Mouse (Mus musculus): ENCODE results near the gene Sncg.
"Not testable (repeated sequence)": the region's sequence is repeated elsewhere in the genome, so short reads cannot be mapped to it uniquely, and the experiment has no call there.

Sncg gene

DNA sequence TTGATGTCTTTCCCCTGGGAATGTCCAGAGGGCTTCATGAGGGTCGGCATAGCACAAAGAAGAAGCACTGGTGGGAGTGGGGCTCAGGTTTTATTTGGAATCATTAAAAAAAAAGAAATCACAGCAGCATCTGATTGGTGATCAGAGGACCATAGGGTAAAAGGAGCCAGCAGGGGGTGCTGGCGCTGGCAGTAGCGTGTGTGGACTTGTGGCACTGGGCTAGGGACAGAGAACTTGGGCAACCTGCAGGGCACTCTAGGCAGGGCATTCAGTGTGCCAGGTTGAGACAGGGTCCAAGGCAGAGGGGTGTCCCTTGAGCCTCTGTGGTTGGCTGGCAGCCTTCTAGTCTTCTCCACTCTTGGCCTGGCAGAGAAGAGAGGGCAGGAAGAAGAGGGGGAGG is 4.4 kb downstream of the Sncg start:
- DNase-seq = no peak

DNA sequence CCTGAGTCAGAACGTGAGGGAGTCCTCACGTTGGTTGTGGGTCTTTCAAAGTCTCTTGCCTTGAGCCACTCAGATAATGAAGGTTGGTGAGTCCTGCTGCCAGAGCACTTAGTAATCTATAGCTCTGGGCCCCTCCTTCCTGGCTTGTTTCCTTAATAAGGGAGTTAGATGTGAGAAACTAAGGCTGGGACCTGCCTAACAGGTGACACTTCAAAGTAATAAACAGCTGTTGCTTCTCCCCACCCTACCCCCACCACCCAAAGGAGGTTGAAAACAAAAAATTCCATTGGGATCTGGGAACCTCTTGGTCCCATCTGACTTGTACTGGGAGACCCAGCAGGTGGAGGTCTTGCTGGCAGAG is 9.5 kb downstream of the Sncg start:
- DNase-seq = no peak

DNA sequence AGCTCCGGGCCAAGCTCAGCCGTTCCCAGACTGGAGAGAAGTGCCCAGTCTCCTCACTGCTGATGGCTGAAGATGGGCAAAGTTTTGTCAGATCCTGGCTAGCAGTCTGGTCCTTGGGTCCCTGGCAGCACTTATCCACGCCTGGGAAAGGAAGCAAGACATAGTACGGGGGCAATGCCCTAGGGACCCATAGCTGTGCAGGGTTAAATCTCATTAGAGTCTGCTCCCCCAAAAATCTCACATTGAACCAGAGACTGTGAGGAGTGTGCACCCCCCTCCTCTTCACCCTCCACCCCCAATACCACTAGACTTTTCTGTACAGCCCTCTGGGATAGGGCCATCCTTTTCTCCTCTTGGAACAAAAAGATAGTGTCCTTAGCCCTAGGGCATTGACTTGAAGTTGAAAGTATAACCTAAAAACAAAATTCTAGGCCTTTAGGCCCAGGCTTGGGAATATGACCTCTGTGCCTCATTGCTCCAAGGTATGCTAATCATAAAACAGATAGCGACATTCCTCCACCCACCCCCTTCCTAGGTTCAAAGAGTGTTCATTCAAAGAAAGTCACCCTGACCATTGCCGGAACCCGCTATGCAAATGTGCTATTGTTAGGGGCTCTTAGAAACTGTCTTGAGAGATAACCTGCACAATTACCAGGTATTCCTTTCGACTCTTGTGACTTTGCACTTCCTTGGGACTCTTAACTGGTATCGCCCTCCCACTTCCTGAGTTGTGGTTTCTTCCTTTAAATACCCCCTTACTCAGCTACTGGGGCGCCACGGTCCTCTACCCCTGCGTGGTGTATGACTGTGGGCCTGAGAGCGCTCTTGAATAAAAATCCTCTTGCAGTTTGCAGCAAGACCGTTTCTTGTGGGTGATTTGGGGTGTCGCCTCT is 10.1 kb downstream of the Sncg start:
- not testable (repeated sequence) for DNase-seq

DNA sequence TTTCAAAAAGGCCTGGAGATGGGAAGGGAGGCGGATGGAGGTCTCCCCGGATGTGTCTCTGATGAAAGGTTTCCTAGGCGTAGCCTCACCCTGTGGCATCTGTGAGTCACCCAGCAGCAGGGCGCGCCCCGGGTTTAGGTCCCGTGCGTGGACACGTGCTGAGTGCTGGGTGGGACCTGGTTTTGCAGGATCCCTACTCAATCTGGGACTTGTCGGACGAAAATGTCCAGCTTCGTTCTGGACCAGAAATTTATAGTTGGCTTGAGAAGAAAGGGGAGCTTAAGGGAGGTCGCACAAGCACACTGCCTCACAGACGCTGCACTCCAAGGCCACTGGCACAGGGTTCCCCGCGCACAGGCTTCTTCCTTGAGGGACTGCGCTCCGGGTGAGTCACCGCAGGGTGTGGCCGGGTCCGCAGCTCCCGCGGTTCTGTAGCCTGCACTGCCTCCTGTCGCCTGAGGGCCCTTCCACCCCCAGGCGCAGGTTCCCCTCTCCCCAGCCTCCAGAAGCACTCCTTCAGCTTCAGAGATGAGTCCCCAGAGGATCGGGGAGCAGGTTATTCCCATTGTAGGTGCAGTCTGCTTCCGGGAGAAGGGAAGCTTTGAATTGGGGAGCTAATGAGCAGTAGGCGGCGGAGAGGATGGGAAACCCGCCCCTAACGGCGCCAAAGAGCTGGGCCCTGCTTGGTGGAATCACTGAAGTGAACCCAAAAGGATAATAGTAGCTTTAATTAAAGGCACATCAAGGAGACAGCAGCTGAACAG is 10.9 kb downstream of the Sncg start:
- DNase-seq = peak; percentile 73 to 77

DNA sequence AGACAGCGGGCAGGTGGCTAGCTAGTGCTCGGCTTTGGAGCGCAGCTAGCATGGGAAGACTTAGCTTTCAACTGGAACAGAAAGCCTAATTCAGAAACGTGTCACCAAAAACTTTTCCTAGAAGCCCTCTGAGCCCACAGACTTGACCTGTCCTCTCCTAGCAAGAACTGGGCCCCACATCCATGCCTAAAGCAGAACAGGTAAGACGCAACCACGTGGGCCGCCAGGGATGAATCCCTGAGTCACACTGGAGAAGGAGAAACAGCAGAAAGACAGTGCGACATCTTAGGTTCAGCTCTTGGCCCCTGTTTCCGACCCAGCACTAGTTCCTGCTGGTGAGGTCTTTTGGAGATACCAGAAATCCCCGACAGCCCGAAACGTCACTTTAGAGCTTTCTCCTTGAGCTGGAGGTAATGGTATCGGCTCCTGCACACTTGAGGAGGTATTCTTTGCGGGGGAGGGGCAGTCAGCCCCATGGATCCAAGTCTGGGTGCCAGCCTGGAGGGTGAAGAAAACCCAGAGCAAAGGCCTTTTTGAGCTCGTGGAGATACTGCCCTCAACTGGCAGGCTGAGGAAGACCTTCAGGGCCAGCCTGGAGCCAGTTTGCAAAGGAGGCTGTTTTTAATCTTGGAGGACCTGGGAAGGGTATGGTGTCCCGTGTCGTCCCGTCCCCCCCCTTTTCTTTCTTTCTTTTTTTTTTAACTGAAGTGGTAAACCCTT is 11.7 kb downstream of the Sncg start:
- DNase-seq = peak; percentile 79 to 84

DNA sequence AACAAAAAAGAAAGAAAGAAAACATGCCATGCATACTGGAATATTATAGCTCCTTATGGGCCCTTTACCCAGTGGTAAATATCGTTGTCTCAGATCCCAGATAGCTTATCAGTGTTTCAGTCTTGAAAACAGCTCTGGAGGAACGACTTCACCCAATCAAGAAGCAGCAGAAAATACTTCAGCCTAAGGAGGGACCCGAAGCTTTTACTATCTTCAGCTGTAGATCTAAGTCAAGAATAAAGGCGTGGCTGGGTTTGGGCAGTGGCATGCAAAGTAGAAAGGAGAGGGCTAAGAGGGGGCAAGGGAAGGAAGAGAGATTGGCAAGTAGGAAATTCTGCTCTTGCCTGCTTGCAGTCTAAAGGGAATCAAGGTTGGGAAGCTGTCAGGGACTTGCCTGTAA is 12.5 kb downstream of the Sncg start:
- DNase-seq = no peak

DNA sequence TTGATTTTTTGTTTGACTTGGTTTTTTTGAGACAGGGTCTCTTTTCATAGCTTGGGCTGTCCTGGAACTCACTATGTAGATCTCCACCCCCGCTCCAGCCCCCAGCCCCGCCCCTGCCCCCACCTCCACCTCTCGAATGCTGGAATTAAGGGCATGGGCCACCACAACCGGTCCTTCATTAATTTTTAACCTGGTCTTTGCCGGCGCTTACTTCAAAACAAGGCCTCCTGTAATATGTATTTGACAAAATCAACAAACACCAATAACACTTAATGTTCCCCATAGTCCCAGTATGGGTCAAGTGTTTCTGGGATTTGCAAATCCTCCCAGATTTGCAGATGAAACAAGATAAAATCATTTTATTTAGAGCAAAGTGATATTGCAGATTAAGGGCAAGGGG is 14.3 kb downstream of the Sncg start:
- DNase-seq = no peak

DNA sequence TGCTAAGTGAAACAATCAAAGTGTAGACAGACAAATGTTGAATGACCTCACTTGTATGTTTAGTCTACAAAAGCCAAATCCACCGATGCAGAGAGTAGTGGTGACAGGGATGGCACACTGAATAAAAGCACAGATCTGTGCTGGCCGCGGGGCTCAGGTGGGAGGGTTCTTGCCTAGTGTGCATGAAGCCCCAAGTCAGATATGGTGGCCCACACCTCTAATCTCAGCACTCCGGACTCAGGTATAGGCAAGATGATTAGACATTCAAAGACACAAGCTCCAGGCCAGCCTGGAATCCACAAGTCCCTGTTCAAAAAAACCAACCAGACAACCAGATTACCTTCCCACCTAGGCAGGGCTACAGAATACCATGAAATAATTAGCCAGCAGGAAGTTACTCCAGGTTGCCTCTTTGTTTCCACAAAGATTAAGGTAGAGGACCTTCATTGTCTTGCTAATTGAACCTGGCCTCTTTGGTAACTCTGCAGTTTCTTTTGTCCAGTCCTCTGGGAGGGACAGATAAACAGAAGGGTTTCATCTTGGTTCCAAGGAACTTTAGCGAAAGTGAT is 14.8 kb downstream of the Sncg start:
- DNase-seq = no peak

DNA sequence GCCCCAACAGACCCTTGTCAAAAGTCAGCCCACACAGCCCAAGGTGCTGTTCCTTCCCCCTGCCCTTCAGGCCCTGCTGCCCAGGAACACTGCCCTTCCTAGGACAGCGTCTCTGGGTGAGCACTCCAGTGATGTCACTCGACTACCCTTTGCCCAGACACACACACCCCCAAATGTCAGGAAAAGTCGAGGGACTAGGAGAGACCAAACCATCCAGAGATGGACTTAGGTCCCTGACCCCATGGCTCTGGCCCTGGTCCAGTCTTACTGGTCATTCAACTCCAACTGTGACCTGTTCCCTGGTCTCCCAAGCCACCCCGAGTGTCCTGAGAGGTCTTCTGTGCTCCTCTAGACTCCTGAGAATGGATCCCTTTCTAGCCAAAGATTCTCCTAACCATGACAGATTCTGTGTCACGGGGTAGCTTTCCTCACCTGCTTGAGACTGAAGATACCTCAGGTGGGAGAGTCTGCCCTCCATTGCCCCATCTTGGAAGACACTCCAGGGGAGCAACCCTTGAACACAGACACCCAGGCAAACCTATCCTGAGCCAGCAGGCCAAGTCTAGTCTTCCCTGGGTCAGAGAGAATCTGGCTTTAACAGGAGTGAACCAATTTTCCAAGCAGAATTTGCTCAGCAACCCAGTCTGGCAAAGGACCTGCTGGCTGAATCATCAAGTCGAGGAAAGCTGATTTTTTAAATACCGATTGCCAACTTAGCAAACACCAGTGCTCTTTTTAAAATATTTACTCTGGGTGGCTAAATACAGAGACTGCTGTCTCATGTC is 16.7 kb downstream of the Sncg start:
- no peak for DNase-seq

DNA sequence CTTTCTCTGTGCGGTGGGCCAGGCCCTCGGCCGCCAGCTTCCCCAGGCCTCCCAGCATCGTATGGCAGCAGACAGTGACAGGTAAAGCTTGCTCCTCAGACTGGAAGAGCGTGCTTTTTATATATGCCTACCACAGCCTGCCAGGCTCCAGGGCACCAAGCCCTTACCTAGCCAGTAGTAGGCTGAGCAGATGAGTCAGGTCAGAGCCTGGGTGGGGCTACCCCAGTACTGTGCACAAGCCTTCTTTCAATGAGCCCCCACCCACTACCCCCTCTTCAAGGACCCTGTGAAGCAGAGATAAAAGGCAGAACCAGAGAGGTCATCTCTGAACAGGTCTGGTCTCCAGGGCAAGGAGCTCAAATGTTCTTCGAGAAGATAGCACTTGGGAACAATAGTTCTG is 19.3 kb downstream of the Sncg start, which contains the start of gene Fam25c:
Gene Fam25c (minus strand): TSS at position 133 of the 400 bp plus-strand sequence.
- DNase-seq = no peak

DNA sequence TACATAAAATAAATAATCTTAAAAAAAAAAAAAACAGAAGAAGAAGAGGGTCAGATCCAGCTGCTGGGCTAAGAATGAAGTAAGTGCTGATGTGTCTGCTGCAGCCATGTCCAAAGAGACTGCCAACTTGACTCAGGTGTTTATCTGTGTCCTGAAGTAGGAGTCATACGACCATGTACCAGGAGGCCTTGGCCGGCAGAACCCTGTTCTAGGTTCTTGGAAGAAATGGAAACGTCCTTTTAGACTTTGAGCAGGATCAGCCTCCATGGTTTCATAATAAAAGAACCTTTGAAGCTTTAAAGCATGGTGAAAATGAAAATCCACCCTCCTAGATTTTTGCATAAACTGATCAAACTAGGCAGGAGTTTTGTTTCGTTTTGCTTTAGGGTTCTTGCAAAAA is 20.1 kb downstream of the Sncg start:
- no peak for DNase-seq

DNA sequence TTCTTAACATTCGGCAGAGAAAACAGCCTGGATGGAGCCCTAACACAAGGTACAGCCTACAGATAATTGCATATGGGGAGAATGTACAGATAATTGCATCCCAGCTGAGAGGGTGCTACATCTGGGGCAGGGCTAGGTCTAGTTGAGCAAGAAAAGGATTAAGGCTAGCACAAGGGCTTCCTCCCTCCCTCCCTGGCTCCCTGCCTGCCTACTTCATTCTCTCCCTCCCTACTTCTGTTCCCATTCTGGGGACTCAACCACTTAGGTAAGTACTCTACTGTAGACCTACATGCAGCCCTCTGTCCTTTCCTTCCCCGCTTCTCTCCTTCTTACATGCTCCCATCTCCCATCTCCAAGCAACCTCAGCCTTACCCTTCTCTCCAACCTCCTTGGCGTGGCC is 21.3 kb downstream of the Sncg start:
- no peak for DNase-seq

DNA sequence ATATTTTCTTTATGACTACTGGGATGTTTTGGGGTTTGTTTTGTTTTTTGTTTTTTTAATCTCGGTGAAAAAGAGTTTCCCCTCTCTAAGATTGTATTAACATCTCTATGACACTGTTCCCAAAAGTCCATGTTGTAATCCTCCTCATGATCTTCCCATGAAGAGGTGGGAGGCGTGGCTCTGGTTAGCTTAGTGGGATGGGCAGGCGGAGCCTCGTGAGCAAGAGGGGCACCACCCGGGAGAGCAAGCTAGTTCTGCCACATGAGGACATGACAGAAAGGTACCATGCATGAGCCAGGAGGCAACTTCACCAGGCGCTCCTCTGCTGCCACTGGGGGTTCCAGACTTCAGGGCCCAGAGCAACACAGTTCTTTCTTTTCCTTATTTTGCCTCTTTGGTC is 22.1 kb downstream of the Sncg start:
- no peak for DNase-seq

DNA sequence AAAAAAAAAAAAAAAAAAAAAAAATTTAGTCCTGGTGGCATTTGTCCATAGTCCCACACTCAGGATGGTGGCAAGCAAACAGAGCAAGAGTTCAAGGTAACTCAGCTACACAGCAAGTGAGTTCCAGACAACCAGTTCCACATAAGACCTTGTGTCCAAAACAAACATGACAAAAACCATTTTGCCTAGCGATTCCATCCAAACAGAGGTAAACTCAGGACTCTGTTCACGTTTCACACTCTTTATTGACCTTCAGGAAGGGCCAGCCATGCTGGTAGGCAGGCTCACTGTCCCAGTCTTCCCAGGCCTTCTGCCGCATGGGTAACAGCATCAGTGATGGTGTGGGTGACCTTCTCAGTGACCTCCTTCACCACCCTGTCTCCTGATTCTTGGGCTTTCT is 22.9 kb downstream of the Sncg start:
- DNase-seq = no peak

DNA sequence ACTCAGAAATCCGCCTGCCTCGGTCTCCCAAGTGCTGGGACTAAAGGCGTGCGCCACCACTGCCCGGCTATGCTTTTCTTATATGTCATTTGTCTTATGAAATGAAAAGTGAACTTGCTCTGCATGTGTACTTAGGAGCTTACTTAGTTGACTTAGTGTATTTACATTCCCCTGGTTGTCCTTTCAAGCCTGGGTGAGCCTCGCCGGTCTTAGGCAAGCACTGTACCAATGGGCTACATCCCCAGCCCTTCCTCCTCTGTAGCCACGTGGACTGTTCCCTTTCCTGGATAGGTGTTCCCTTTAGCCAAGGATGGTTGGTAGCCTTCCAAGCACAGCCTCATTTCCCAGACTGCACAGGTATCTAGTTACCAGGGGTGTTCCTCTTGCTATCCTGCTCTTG is 25.6 kb downstream of the Sncg start:
- DNase-seq = no peak

DNA sequence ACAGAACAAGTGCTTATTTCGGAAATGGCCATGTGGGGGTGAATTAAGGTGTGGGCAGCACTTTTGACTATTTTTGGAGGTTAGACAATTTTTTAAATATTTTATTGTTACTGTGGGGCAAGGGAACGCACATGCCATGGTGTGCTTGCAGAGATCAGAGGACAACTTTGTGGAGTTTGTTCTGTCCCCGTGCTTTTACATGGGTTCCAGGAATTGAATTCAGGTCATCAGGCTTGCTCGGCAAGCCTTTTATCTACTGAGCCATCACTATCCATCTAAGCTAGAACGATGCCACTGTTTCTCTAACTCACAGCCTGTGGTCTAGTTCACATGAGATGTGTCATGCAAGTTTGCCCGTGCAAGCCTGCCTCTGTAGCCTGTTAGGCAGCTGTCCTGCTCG is 26.3 kb downstream of the Sncg start:
- DNase-seq = no peak

DNA sequence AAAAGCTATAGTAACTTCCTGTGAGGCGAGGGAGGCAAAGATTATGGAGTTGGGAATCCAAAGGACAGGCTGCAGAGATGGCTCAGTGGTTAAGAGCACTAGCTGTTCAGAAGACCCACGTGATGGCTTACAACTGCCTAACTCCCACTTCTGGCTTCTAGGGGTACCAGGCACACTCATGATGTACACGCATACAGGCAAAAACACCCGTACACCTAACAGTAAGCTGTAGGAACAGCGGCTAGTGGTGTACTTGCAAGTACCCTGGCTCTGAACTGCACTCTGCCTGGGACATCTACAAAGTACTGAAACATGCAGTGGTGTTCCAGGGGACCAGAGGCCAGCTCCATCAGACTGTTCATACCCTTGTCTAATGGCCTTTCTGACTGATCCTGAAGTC is 27.5 kb downstream of the Sncg start:
- DNase-seq = no peak

DNA sequence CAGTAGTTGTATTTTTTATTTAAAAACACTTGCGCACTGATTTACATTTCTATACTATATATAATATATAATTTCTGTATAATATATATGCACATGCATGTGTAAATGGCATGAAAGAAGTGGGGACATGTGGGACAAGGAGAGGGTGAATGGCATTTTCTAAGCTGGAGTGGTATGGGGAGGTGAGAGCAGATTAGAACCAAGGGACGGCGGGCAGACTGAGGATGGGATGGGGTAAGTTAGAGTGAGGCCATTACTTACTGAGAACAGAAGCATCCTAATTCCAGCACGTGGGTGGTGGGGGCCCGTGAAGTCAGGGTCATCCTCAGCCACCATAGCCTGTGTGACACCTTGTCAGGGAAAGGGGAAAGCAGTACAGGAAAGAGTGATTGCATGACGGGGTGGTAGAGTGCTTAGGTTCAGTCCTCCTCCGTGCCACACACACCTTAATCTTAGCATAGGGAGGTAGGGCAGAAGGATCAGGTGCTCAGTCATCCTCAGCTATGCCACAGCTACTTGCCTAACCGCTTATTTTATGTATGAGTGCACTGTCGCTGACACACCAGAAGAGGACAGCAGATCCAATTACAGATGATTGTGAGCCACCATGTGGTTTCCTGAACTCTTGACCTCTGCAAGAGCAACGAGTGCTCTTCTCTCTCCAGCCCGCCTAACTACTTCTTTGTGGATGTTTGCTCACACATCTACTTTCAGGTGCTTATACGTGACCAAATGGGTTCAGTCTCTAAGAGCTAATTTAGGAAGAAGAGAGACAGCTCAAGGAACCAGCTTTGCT is 28.6 kb downstream of the Sncg start:
- no peak for DNase-seq

DNA sequence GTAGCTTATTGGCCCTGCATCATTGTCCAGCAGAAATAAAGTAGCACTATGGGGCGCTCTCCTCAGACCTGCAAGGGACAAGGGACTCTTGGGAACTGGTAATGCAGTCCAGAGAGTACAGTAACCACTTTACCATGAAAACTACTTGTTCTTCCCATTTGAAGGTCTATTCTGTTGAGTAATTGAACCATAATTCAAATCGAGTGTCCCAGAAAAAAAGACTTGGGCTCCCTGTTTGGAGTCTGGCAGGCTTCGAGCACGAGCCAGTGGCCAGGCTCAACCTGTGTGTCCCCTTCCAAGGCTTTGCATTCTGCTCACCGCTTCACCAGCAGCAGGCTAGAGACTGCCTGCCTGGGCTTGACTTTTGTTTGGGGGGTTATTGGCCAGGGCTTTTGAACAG is 30.2 kb downstream of the Sncg start:
- no peak for DNase-seq

DNA sequence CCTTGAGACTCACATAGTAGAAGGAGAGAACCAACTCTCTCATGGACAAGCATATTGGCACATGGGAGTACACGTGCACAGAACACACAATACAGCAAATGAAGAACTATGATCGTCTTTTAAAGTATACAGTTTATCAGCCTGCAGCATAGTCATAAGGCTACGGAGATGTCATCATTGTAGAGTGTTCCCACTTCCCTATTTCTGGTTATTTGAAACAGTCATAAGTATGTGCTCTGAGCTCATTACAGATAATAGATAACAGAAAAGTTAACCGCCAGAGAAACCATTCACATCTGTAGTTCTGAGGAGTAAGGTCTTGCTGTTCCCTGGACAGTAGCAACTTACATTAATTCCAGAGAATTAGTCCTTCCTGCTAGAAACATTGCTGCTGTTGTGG is 31.5 kb downstream of the Sncg start:
- no peak for DNase-seq

DNA sequence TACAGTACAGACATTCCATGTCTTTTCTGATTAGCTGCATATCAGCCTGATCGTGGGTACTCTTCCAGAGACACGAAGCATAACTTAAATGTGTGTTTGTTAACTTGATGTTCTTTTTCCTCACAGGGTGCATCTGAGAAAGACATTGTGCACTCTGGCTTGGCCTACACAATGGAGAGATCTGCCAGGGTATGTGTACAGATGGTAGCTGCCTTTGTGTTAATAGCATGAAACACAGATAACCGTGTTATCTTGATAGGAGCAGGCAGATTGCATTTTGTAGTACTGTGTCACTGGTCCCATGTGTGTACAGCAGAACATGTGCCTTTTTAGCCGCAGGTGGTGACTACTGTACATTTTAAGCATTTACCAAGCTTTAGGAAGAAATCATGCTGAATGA is 32.6 kb downstream of the Sncg start:
- no peak for DNase-seq

DNA sequence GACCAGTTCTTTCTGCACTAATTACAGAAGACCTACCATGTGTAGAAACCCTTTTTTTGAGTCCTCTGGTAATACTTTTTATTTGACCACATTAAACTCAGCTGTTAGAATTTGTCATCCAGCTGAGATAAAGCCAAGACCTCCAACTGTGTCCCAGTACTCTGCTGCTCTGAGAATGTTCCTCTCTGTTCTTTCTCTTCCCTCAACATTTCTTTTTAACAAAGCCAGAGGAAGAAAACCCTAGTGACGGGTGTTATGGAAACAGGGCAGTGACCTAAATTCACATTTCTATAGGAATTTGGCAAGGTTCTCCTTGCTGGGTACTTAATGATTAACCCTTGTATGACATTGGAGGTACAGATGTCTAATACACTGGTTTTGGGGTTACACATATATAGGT is 35.1 kb downstream of the Sncg start:
- no peak for DNase-seq
